Mouse (Mus musculus) T-cell, adult 2 months (primary cell): Measurements from ENCODE around the gene Gzmd.
"Not testable (repeated sequence)": the region's sequence is repeated elsewhere in the genome, so short reads cannot be mapped to it uniquely, and the experiment has no call there.

ENCODE experiments used
- DNase-seq: peaks from one replicate; pipeline ENCODE4 v3.0.0; 2022; ENCODE audit warnings: low spot score

Gzmd gene

GRCm38 (mm10) chr14:56132508-56132907 lies at the start of gene Gzmd:
Gene Gzmd, minus strand, starts transcription at chr14:56132608.
- DNase-seq = not testable (repeated sequence)

DNA sequence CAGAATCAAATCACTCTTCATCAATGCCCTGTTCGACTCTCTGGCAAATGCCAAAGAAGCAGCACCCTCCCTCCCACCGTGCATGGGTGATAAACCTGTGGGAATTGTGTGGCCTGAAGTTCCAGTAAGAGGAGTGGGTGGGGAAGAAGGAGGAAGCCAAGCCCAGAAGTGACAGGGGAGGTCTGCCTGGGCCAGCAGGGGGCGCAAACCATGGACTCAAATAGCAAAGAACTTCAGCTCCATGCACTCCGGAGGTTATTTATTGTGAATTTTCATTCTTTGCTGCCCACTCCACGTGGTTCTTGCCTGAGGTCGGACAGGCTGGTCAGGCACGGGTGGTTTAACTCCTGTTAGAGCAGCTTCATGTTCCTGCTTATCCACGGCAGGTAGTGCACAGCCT lies 45.2 kb upstream of the Gzmd start:
- DNase-seq = peak; percentile 32

- DNase-seq = no peak
Measured at GRCm38 (mm10) chr14:56174499-56174898, 42.1 kb upstream of the Gzmd start, which contains the start of gene Gzmn. Gene Gzmn, minus strand, starts transcription at chr14:56174599.

DNA sequence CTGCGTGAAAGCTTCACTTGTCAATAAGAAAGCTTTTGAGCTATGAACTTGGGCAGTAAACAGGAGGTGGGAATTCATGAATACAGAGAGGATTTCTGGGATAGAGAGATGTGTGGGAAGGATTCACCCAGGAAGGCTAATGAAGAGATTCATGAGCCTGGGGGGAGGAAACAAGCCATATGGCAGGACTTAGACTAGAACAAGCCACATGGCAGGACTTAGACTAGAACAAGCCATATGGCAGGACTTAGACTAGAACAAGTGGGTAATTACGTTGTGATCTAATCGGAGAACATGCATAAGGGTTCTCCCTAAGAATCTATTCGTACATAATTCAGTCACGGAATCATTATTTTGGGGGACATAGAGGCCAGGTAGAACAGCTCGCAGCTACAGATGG lies 41.0 kb upstream of the Gzmd start:
- no peak for DNase-seq

- DNase-seq = no peak
Measured at GRCm38 (mm10) chr14:56172744-56173143, 40.3 kb upstream of the Gzmd start.

GRCm38 (mm10) chr14:56168009-56168408 lies 35.6 kb upstream of the Gzmd start:
- DNase-seq = no peak

GRCm38 (mm10) chr14:56162109-56162508 lies 29.7 kb upstream of the Gzmd start:
- no peak for DNase-seq

DNA sequence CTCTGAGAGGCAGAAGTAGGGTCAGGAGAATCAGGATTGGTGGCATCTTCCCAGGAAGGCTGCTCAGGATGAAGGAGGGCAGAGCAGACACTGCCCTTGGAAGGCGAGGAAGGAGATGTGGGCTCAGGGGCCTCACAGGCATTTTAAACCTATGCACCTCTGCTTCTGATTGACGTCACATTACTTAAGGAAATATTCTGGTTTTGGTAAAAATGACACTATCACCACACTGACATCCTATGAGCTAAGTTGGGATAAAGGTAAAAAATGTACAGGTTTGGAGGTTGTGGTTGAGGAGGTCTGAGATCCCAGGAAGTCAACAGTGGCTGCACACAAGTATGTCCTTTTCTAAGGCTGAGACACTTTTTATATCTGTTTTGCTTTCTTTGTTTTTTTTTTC lies 27.1 kb upstream of the Gzmd start, which contains the start of gene Gzmg:
Gzmg (minus strand) TSS at position 101 of the 400 bp plus-strand sequence.
- DNase-seq = not testable (repeated sequence)

DNA sequence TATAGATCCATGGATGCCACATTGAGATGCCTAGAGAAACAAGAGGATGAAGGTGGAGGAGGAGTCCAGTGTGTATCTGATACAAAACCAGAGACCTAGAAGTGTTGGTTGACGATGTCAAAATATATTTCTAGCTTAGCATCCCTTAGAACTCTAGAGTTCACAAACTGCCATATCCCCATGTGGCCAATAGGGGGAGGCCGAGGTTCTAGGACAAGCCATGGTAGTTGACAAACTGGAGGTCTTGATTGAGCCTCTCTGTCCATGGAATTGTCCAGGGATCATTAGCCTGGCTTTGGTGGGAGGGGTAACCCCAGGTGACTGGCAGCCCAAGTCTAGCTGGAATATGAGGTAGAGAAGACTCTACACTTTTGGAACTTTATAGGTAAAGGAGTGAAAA lies 22.9 kb upstream of the Gzmd start:
- no peak for DNase-seq

GRCm38 (mm10) chr14:56133675-56134074 lies 1.3 kb upstream of the Gzmd start:
- DNase-seq = not testable (repeated sequence)

DNA sequence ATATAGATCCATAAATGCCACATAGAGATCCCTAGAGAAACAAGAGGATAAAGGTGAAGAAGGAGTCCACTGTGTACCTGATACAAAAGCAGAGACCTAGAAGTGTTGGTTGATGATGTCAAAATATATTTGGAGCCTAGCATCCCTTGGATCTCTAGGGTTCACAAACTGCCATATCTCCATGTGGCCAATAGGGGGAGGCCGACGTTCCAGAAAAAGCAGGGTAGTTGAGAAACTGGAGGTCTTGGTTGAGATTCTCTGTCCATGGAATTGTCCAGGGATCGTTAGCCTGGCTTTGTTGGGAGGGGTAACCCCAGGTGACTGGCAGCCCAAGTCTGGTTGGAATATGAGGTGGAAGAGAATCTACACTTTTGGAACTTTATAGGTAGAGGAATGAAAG lies 4.1 kb downstream of the Gzmd start:
- no peak for DNase-seq

DNA sequence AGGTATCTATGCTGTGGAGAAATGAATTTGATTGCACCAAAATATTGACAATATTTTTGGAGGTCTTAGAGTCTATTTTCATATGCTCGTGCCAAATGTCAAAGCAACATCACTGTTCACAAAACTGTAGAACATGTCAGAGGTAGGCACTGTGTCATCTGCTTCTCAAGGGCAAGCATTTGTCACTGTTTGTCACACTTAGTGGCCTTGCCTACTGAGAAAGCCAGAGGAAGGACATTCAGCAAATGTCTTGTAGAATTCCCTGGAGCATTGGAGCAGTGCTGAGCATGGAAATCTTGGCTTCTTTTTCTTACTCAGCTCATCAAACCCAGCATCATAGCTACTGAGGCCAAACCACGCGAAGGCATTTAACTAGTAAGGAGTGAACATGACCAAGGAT lies 8.9 kb downstream of the Gzmd start:
- no peak for DNase-seq

GRCm38 (mm10) chr14:56120525-56120924 lies 11.9 kb downstream of the Gzmd start, which contains the start of gene Gzme:
Gene Gzme, minus strand, starts transcription at chr14:56120625.
- DNase-seq = no peak

DNA sequence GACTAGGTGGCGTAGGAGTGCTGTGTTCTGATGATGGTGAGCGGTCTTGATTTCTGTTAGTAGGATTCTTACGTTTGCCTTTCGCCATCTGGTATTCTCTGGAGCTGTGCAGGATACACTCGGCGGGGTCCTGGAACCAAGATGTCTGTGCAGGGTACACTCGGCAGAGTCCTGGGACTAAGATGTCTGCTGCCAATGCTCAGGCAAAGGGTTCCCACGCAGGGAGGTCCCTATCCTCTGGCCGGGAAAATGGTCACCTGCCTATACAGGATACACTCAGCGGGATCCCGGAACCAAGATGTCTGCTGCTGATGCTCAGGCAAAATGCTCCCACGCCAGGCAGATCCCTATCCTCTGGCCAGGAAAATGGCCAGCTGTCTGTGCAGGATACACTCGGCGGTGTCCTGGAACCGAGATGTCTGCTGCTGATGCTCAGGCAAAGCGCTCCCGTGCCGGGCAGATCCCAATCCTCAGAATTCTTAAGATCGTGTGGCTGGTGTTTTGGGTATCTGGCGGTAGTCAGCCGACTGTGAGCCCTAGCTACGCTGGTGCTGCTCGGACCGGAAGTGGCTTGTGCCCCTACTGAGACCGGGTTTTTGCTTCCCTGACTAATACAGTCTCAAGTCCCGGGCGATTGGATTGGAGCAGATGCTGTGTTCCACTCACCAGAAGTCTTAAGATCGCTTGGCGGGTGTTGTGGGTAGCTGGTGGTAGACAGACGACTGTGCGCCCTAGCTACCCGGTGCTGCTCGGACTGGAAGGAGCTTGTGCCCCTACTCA lies 16.7 kb downstream of the Gzmd start:
- DNase-seq = not testable (repeated sequence)

- no peak for DNase-seq
Measured at GRCm38 (mm10) chr14:56105447-56106180, 26.8 kb downstream of the Gzmd start.

DNA sequence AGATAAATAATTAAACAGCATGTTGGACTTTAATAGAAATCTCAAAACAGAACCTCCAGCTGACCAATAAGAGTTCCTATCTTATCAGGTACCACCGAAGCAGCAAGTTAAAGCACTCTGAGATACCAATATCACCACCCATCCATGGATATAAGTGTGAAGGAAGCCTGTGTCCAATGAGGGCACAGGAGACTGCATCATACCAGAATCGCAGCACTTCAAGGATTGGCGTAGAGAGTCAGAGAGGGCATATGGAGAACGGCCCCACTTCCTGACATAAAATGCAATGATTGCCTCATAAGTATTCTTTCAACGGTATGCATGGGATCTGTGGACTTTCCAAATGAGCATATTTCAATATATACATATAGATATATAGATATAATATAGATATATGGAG lies 27.4 kb downstream of the Gzmd start:
- DNase-seq = no peak

- no peak for DNase-seq
Measured at GRCm38 (mm10) chr14:56103452-56103851, 29.0 kb downstream of the Gzmd start.

DNA sequence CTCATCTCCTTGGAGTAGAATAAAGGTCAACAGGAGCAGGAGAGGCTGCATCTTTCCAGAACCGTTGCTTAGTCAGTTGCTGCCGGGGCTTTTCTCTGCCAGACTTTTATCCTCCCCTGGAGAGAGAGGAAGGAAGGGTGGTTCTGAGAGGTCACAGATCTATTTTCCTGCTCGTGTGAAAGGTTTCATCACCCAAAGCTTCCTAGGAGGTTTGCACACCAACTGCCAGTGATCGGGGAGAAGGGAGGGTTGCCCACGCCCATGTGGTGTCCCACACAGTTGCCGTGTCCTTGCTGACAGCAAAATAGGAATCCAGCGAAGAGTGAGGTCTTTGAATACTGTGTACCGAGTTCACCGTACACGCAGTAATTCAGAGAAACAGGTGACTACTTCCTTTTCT lies 30.0 kb downstream of the Gzmd start, which contains the start of gene Ctsg:
Ctsg (minus strand) TSS at position 189 of the 400 bp plus-strand sequence.
- DNase-seq = no peak

GRCm38 (mm10) chr14:56098940-56099339 lies 33.5 kb downstream of the Gzmd start:
- no peak for DNase-seq

- no peak for DNase-seq
Measured at GRCm38 (mm10) chr14:56097597-56097996, 34.8 kb downstream of the Gzmd start.

GRCm38 (mm10) chr14:56093353-56093752 lies 39.1 kb downstream of the Gzmd start:
- no peak for DNase-seq

DNA sequence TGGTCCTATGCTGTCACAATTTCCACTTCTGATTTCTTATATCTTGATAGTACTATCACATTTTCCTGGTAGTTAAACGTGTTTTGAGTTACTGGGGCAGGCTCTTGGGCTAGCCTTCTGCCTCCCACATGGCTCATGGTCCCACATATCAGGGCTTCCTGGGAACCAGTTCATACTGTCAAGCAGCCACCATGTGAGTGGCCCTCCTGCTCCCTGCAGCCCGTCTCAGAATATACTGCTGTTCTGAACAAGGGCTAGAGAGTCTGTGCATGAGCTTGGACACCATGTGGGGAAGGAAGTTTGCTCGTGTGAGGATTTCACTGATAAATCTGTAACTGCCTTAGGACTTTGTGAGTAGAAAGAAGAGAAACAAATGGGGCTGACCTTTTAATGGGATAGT lies 45.7 kb downstream of the Gzmd start:
- DNase-seq = no peak

GRCm38 (mm10) chr14:56085167-56085566 lies 47.2 kb downstream of the Gzmd start, which contains the start of gene Mcpt8:
Gene Mcpt8, minus strand, starts transcription at chr14:56085273.
- DNase-seq = no peak
